Mouse (Mus musculus) thymus, adult 2 months (tissue): ENCODE results near the gene Adgrl3.

Experiments used
- CTCF ChIP-seq: fragments of 200-500 bp; IDR thresholded peaks from 2 replicates; pipeline ENCODE4 v1.5.1; 2012; ENCODE audit warnings: mild to moderate bottlenecking, control low read depth, low read length, moderate library complexity, borderline replicate concordance; ENCODE audit not compliant: control insufficient read depth, poor library complexity, insufficient read depth; ENCODE audit errors: extremely low read depth
- POLR2A ChIP-seq: fragments of 200-500 bp; IDR thresholded peaks from 2 replicates; pipeline ENCODE4 v1.6.1; 2012; ENCODE audit warnings: mild to moderate bottlenecking, low read length, control low read depth, moderate library complexity; ENCODE audit not compliant: control insufficient read depth, poor library complexity, insufficient read depth; ENCODE audit errors: extremely low read depth

GRCm38 (mm10) chr5:81155791-81156190, 135.9 kb downstream of the Adgrl3 start:
- TF ChIP-seq CTCF (no peak), POLR2A (no peak)
